Mouse (Mus musculus): ENCODE results near the gene Smim7.

GRCm38 (mm10) chr8:72577941-72578340 is 7.1 kb upstream of the Smim7 start:
- TF ChIP-seq CTCF (conservative IDR thresholded peaks at IDR 0.05; ENCODE audit: low read length) (no peak), POU5F1 (IDR thresholded peaks at IDR 0.05; ENCODE audit: borderline replicate concordance, low read length) (no peak)

Measured in E14TG2a.4 (cell line).